Mouse (Mus musculus) liver, embryonic 14.5 days (tissue): ENCODE data around the gene Cyb561a3.

Source experiments
- CTCF ChIP-seq: IDR thresholded peaks from 2 replicates; pipeline ENCODE4 v1.5.1; 2016; ENCODE audit warnings: antibody characterized with exemption, low read depth, control low read depth
- EP300 ChIP-seq: IDR thresholded peaks from 2 replicates; pipeline ENCODE4 v1.6.1; 2016; ENCODE audit warnings: antibody characterized with exemption, low read depth

DNA sequence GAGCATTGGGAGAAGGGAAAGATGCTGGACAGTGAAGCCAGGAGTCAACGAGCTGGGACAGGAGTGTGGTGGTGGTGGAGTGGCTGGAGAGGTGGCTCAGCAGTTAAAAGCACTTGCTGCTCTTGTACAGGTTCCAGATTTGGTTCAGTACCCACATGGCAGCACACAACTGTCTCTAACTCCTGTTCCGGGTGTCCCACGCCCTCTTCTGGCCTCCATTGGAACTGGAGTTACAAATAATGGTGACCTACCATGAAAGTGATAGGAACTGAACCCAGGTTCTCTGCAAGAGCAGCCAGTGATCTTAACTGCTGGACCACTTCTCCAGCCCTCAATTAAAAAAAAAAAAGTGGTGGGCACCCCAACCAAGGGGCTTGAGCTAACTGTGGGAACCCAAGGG, 21.2 kb downstream of the Cyb561a3 start:
- TF ChIP-seq CTCF, result peak; percentile 59
- TF ChIP-seq EP300, result no peak
